Mouse (Mus musculus) lung, postnatal 0 days (tissue): ENCODE measurements around the gene Creld1.

ENCODE experiments used
- CTCF ChIP-seq: IDR thresholded peaks from 2 replicates; pipeline ENCODE4 v1.5.1; 2016; ENCODE audit warnings: antibody characterized with exemption, mild to moderate bottlenecking
- EP300 ChIP-seq: IDR thresholded peaks from 2 replicates; pipeline ENCODE4 v1.6.1; 2016; ENCODE audit warnings: antibody characterized with exemption, mild to moderate bottlenecking, control low read depth

- TF ChIP-seq CTCF: no peak
- no peak for TF ChIP-seq EP300
Measured at GRCm38 (mm10) chr6:113541610-113542009, 58.5 kb downstream of the Creld1 start.
